Mouse (Mus musculus): Measurements from ENCODE around the gene AU022252. TPM values are rescaled to one million over a fixed set of nuclear protein-coding genes. Genes with fewer than 3 reads are reported as not detected.

The AU022252 gene
- total and polyA plus RNA-seq, 2 experiments from 2014 or later = 7.5 to 15.5 TPM

DNA sequence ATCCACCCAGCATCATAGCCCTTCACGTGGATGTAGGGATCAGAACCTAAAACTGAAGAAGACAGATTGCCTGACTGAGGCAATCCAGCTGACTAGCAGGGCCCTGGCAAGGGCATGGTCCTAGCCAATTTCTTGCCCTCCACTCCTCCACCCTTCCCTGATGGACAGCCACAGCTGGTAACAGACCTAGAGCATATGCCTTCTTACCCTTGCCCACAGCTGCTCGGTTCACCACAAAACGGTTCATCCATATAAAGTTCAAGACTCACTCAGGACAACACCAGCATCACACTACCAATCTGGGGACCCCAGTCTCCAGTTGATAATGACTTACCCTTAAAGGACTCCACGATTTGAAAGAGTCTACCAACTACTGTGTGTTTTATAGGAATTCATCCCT, 46.7 kb downstream of the AU022252 start:
- TF ChIP-seq EP300 (IDR thresholded peaks at IDR 0.05; ENCODE audit: low read depth) = no peak
- no peak for TF ChIP-seq CTCF (IDR thresholded peaks at IDR 0.05; ENCODE audit: low read depth)
- Histone ChIP-seq H3K4me2 (ENCODE audit: low read depth, low read length) (no peak overlapping the region), H3K4me3 (ENCODE audit: low read depth, low read length) (no peak overlapping the region), H3K9me3 (replicated peaks; ENCODE audit: control insufficient read depth, low read length) (no peaks in the 10 kb centered on the region), H3K27ac (ENCODE audit: low read depth) (no peak overlapping the region), H3K36me3 (replicated peaks; ENCODE audit: control insufficient read depth, insufficient read depth, low read length) (no peaks in the 10 kb centered on the region), H3K27me3 (ENCODE audit: control insufficient read depth, insufficient read depth, low read length) (no peaks in the 10 kb centered on the region), H3K4me1 (ENCODE audit: control insufficient read depth, insufficient read depth) (no peaks in the 10 kb centered on the region), H3K9ac (replicated peaks; ENCODE audit: low read depth, low read length) (no peak overlapping the region)
- WGBS = 72% methylated on average over 4 of the region's 4 CpGs
- ATAC-seq (ENCODE audit: insufficient read depth, low read depth) (no peak), DNase-seq (ENCODE audit: low spot score) (no peak)

DNA sequence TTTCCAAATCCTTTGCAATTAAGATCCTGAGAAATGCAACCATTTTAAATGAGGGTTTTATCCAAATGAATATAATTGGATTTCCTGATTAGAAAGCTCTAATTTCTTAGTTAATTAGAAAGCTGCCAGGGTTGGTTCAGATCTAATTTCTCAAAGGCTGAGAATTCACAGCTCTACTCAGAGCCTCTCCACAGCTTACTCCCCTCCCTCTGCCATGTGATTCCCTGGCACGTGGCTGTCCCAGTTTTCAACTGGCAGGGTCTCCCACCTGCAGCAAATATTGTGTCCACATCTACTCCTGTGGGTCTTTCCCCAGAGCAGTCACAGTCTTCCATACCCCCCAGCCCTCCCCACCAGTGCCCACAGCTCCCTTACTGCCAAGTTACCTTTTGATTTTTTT, 49.0 kb downstream of the AU022252 start:
- H3K4me1 ChIP-seq (ENCODE audit: control insufficient read depth, insufficient read depth) = no peaks in the 10 kb centered on the region
- no peak overlapping the region for H3K4me3 ChIP-seq (ENCODE audit: low read depth, low read length)
- TF ChIP-seq EP300 (IDR thresholded peaks at IDR 0.05; ENCODE audit: low read depth) (no peak), CTCF (IDR thresholded peaks at IDR 0.05; ENCODE audit: low read depth) (no peak)
- no peaks in the 10 kb centered on the region for H3K27me3 ChIP-seq (ENCODE audit: control insufficient read depth, insufficient read depth, low read length)
- DNase-seq (ENCODE audit: low spot score) (no peak), ATAC-seq (ENCODE audit: insufficient read depth, low read depth) (no peak)
- H3K27ac ChIP-seq (ENCODE audit: low read depth) = no peak overlapping the region
- WGBS = 28% methylated on average over 1 of the region's 1 CpGs
- no peaks in the 10 kb centered on the region for H3K9me3 ChIP-seq (replicated peaks; ENCODE audit: control insufficient read depth, low read length)
- no peaks in the 10 kb centered on the region for H3K36me3 ChIP-seq (replicated peaks; ENCODE audit: control insufficient read depth, insufficient read depth, low read length)
- H3K9ac ChIP-seq (replicated peaks; ENCODE audit: low read depth, low read length) = no peak overlapping the region
- no peak overlapping the region for H3K4me2 ChIP-seq (ENCODE audit: low read depth, low read length)

DNA sequence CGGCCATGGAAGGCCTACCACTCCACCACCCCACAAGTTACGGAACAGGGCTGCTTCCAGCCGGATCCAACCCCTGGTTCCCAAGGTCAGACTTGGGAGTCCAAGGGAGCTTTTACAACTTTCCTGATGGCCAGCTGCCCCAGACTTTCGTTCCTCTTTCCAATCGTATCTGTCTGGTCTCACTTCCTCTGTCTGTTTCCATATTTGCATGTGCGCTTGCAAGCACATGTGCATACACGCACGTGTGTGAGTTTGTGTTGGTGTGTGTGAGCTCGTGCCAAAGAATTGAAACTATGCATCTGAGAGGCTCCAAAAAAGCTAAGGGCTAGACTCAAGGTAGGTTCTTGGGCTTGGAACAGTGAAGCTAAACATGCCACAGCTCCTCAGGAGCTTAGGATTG, 51.1 kb downstream of the AU022252 start:
- ATAC-seq (ENCODE audit: insufficient read depth, low read depth) = no peak
- 77% methylated on average over 9 of the region's 9 CpGs for WGBS
- Histone ChIP-seq H3K36me3 (replicated peaks; ENCODE audit: control insufficient read depth, insufficient read depth, low read length) (no peaks in the 10 kb centered on the region), H3K4me3 (ENCODE audit: low read depth, low read length) (no peak overlapping the region), H3K27me3 (ENCODE audit: control insufficient read depth, insufficient read depth, low read length) (no peaks in the 10 kb centered on the region), H3K4me1 (ENCODE audit: control insufficient read depth, insufficient read depth) (no peaks in the 10 kb centered on the region), H3K9me3 (replicated peaks; ENCODE audit: control insufficient read depth, low read length) (no peaks in the 10 kb centered on the region), H3K4me2 (ENCODE audit: low read depth, low read length) (no peak overlapping the region), H3K27ac (ENCODE audit: low read depth) (no peak overlapping the region), H3K9ac (replicated peaks; ENCODE audit: low read depth, low read length) (no peak overlapping the region)
- TF ChIP-seq EP300 (IDR thresholded peaks at IDR 0.05; ENCODE audit: low read depth) (no peak), CTCF (IDR thresholded peaks at IDR 0.05; ENCODE audit: low read depth) (no peak)
- DNase-seq (ENCODE audit: low spot score) = no peak

DNA sequence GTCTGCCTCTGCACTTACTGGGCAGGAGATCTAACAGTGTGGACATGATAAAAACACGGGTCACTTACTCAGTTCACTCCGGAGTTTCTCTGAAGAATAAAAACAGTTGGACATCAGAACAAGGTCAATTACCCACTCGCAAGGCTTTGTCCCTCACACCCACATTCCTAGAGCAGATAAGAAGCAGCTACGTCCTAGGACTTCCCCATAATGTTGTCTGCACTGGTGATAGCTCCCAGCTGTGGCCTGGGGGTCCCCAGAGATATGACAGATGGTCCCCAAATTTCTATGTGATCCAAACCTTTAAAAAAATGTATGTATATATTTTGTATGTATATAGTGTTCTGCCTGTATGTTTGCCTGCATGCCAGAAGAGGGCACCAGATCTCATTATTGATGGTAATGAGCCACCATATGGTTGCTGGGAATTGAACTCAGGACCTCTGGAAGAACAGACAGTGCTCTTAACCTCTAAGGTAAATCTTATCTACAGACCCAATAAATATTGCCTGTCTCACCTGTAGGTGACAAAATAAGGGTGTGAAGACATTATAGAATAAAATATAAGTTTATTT, 52.3 kb downstream of the AU022252 start:
- ATAC-seq (ENCODE audit: insufficient read depth, low read depth) = no peak
- Histone ChIP-seq H3K4me2 (ENCODE audit: low read depth, low read length) (no peak overlapping the region), H3K36me3 (replicated peaks; ENCODE audit: control insufficient read depth, insufficient read depth, low read length) (no peaks in the 10 kb centered on the region), H3K4me1 (ENCODE audit: control insufficient read depth, insufficient read depth) (no peaks in the 10 kb centered on the region), H3K9me3 (replicated peaks; ENCODE audit: control insufficient read depth, low read length) (no peaks in the 10 kb centered on the region), H3K27me3 (ENCODE audit: control insufficient read depth, insufficient read depth, low read length) (no peaks in the 10 kb centered on the region), H3K4me3 (ENCODE audit: low read depth, low read length) (no peak overlapping the region), H3K27ac (ENCODE audit: low read depth) (no peak overlapping the region), H3K9ac (replicated peaks; ENCODE audit: low read depth, low read length) (no peak overlapping the region)
- TF ChIP-seq EP300 (IDR thresholded peaks at IDR 0.05; ENCODE audit: low read depth) (no peak), CTCF (IDR thresholded peaks at IDR 0.05; ENCODE audit: low read depth) (no peak)
- WGBS = 30% methylated on average over 4 of the region's 4 CpGs
- DNase-seq (ENCODE audit: low spot score) = no peak

DNA sequence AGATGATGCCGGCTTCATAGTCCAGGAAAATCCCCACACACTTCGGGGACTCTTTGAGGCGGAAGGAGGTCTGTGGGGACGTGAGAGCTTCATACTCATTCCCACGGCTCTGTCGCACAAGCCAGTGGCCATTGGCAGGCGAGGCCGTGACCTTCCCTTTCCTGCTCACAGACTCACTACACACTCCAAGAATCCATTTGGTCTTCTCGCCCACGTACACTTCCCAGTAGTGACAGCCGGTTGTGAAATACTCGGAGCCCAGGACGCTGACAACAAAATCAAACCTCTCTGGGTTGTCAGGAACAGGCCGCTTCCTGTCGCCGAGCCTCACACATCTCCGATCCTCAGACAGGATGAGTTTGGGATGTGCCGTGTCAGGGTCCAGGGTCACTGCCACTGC, 54.2 kb downstream of the AU022252 start:
- H3K9ac ChIP-seq (replicated peaks; ENCODE audit: low read depth, low read length) = no peak overlapping the region
- H3K9me3 ChIP-seq (replicated peaks; ENCODE audit: control insufficient read depth, low read length) = no peaks in the 10 kb centered on the region
- H3K4me1 ChIP-seq (ENCODE audit: control insufficient read depth, insufficient read depth) = no peaks in the 10 kb centered on the region
- 37% methylated on average over 18 of the region's 18 CpGs for WGBS
- H3K27ac ChIP-seq (ENCODE audit: low read depth) = no peak overlapping the region
- DNase-seq (ENCODE audit: low spot score) = peak; percentile 17
- ATAC-seq (ENCODE audit: insufficient read depth, low read depth) = no peak
- no peak overlapping the region for H3K4me3 ChIP-seq (ENCODE audit: low read depth, low read length)
- no peak for TF ChIP-seq CTCF (IDR thresholded peaks at IDR 0.05; ENCODE audit: low read depth)
- no peak overlapping the region for H3K4me2 ChIP-seq (ENCODE audit: low read depth, low read length)
- H3K27me3 ChIP-seq (ENCODE audit: control insufficient read depth, insufficient read depth, low read length) = no peaks in the 10 kb centered on the region
- no peaks in the 10 kb centered on the region for H3K36me3 ChIP-seq (replicated peaks; ENCODE audit: control insufficient read depth, insufficient read depth, low read length)

DNA sequence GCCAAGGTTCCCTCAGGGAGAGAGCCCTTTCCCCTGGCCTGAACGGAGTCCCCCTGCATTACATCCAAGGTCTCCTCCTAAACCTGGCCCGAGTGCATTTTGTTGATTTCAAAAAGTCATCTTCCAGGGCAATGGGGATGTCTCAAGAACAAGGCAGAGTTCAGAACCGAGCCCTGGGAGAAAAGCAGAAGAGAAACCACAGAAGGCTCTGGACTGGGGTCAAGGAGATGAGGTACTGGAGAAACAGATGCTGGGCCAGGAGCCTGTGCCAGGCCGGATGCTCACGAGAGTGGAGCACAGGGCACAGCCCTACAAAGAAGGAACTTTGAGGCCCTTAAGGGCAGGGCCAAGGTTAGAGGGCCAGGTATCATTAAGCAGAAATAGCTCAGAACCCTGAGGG, 54.8 kb downstream of the AU022252 start:
- no peak overlapping the region for H3K4me2 ChIP-seq (ENCODE audit: low read depth, low read length)
- H3K9ac ChIP-seq (replicated peaks; ENCODE audit: low read depth, low read length) = no peak overlapping the region
- 49% methylated on average over 5 of the region's 5 CpGs for WGBS
- H3K36me3 ChIP-seq (replicated peaks; ENCODE audit: control insufficient read depth, insufficient read depth, low read length) = no peaks in the 10 kb centered on the region
- peaks cover 5% of the 10 kb centered on the region; the same call in 1 of the 2 replicates for H3K4me1 ChIP-seq (ENCODE audit: control insufficient read depth, insufficient read depth)
- ATAC-seq (ENCODE audit: insufficient read depth, low read depth) (no peak), DNase-seq (ENCODE audit: low spot score) (no peak)
- H3K4me3 ChIP-seq (ENCODE audit: low read depth, low read length) = no peak overlapping the region
- TF ChIP-seq CTCF (IDR thresholded peaks at IDR 0.05; ENCODE audit: low read depth) (no peak), EP300 (IDR thresholded peaks at IDR 0.05; ENCODE audit: low read depth) (no peak)
- no peak overlapping the region for H3K27ac ChIP-seq (ENCODE audit: low read depth)
- no peaks in the 10 kb centered on the region for H3K27me3 ChIP-seq (ENCODE audit: control insufficient read depth, insufficient read depth, low read length)
- H3K9me3 ChIP-seq (replicated peaks; ENCODE audit: control insufficient read depth, low read length) = no peaks in the 10 kb centered on the region

Measured in heart, postnatal 0 days (tissue).